Mouse (Mus musculus): ENCODE measurements around the gene Clrn1. TPM values are rescaled to one million over a fixed set of nuclear protein-coding genes. Genes with fewer than 3 reads are reported as not detected.

Gene Clrn1
- polyA plus RNA-seq, 1 experiment from 2014 or later, result 0.22 TPM

DNA sequence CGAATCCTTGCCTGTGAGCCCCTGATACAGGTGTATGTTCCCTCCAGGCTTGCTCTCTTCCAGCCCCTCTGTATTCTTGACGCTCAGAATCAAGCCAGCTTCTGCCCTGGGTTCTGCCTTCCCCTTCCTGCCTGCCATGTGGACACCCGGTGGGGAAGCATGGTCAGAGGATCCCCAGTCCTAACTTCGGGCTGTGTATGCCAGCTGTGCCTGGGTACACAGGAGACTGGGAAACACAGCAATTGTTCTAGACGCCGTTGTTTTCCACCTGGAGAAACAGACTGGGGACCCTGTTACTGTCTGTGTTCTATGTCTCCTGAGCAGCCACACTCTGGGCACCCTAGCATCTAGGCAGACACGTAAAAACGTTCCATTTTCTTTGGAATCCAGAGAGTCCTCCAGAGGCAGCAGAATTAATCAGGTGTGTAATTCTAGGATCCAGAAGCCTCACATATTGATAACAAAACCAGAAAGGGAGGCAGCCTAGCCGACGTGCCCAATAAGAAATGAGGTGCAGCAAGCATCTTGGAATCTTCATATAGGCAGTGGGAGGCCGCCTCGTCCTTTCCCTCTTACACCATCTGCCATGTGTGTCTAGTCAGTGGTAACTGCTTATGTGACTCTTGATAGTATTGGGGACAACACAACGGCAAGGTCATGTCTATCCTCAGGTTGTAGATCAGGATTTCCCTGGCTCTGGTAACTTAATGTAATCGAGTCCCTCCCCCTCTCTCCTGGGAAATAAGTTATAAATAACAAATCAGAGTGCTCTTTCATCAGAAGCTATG is 56.6 kb downstream of the Clrn1 start:
- Histone ChIP-seq H3K4me2 (no peak overlapping the region), H3K4me1 (no peaks in the 10 kb centered on the region), H3K9me3 (no peaks in the 10 kb centered on the region), H3K36me3 (no peaks in the 10 kb centered on the region), H3K27me3 (no peaks in the 10 kb centered on the region), H3K4me3 (no peak overlapping the region), H3K27ac (no peak overlapping the region), H3K9ac (no peak overlapping the region)
- no peak for ATAC-seq (ENCODE audit: insufficient number of reproducible peaks, low FRiP score, low TSS enrichment, low read depth)
- 79% methylated on average over 14 of the region's 14 CpGs for WGBS

- H3K9me3 ChIP-seq, result no peaks in the 10 kb centered on the region
- H3K27me3 ChIP-seq, result no peaks in the 10 kb centered on the region
- no peak overlapping the region for H3K4me3 ChIP-seq
- no peak overlapping the region for H3K4me2 ChIP-seq
- no peak overlapping the region for H3K27ac ChIP-seq
- WGBS, result 66% methylated on average over 4 of the region's 4 CpGs
- H3K36me3 ChIP-seq, result no peaks in the 10 kb centered on the region
- H3K9ac ChIP-seq, result no peak overlapping the region
- no peaks in the 10 kb centered on the region for H3K4me1 ChIP-seq
- no peak for ATAC-seq (ENCODE audit: insufficient number of reproducible peaks, low FRiP score, low TSS enrichment, low read depth)
Measured at GRCm38 (mm10) chr3:58826266-58826665, 58.9 kb downstream of the Clrn1 start.

DNA sequence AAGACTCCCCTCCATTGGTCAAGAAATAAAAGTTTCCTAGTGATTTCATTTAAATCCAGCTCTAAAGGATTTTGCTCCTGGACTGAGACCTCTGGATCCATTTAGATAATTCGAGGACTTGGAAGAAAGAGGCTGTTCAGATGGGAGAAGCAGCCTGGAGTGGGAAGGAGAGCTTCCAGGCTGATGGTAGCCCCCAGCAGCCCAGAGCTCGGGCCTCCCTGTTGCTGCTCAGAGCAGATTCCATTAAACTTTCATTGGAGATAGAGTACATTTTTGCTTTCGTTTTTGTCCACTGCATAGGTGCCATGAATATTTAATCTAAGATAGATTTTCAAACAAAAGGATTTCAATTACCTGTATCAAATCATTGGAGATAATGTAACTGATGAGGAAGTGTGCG is 62.9 kb downstream of the Clrn1 start, which contains the start of gene Mindy4b-ps:
TSS of gene Mindy4b-ps (minus strand) at position 101 of the 400 bp plus-strand sequence.
- no peak within 1 kb of the TSS for H3K4me2 ChIP-seq
- no peaks in the 10 kb centered on the region for H3K4me1 ChIP-seq
- no peak within 1 kb of the TSS for H3K4me3 ChIP-seq
- H3K27me3 ChIP-seq, result no peaks in the 10 kb centered on the region
- no peak within 1 kb of the TSS for H3K9ac ChIP-seq
- ATAC-seq (ENCODE audit: insufficient number of reproducible peaks, low FRiP score, low TSS enrichment, low read depth), result no peak
- H3K27ac ChIP-seq, result no peak within 1 kb of the TSS
- H3K36me3 ChIP-seq, result no peaks in the 10 kb centered on the region
- no peaks in the 10 kb centered on the region for H3K9me3 ChIP-seq
- WGBS, result 55% methylated on average over 4 of the region's 4 CpGs

- no peaks in the 10 kb centered on the region for H3K36me3 ChIP-seq
- ATAC-seq (ENCODE audit: insufficient number of reproducible peaks, low FRiP score, low TSS enrichment, low read depth), result no peak
- no peaks in the 10 kb centered on the region for H3K9me3 ChIP-seq
- no peak overlapping the region for H3K9ac ChIP-seq
- H3K4me1 ChIP-seq, result no peaks in the 10 kb centered on the region
- no peak overlapping the region for H3K4me2 ChIP-seq
- no peak overlapping the region for H3K27ac ChIP-seq
- no peaks in the 10 kb centered on the region for H3K27me3 ChIP-seq
- WGBS, result 30% methylated on average over 6 of the region's 6 CpGs
- H3K4me3 ChIP-seq, result no peak overlapping the region
Measured at GRCm38 (mm10) chr3:58817337-58817736, 67.8 kb downstream of the Clrn1 start.

GRCm38 (mm10) chr3:58814191-58814590 is 70.9 kb downstream of the Clrn1 start:
- peaks cover 8% of the 10 kb centered on the region for H3K4me1 ChIP-seq

DNA sequence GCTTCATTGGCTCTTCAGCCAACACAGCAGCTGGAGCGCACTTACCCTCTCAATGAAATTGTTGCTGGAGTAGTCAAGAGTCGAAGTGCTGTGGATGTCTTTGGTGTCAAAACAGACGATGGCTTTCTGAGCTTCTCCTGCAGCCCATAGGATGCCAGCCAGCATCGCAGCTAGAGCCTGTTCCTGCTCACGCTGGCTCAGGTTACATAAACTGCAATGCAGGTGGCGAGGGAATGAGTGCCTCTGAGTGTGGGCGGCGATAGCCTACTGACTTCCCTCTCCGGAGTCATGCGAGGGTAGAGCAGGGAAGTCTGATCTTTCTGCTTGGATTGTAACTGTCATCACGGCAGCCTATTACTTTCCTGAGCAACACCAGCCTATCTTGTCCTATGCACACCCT is 74.8 kb downstream of the Clrn1 start:
- WGBS, result 24% methylated on average over 11 of the region's 11 CpGs
- Histone ChIP-seq H3K9ac (no peak overlapping the region), H3K27me3 (no peaks in the 10 kb centered on the region), H3K4me1 (peaks cover 9% of the 10 kb centered on the region), H3K27ac (no peak overlapping the region), H3K4me3 (no peak overlapping the region), H3K9me3 (no peaks in the 10 kb centered on the region), H3K36me3 (no peaks in the 10 kb centered on the region), H3K4me2 (no peak overlapping the region)
- no peak for ATAC-seq (ENCODE audit: insufficient number of reproducible peaks, low FRiP score, low TSS enrichment, low read depth)

More at GRCm38 (mm10) chr3:58814191-58814590, 70.9 kb downstream of the Clrn1 start:
- ATAC-seq (ENCODE audit: insufficient number of reproducible peaks, low FRiP score, low TSS enrichment, low read depth), result no peak
- 73% methylated on average over 3 of the region's 3 CpGs for WGBS
- no peak overlapping the region for H3K27ac ChIP-seq
- H3K4me3 ChIP-seq, result no peak overlapping the region
- H3K36me3 ChIP-seq, result no peaks in the 10 kb centered on the region
- H3K9me3 ChIP-seq, result no peaks in the 10 kb centered on the region
- H3K27me3 ChIP-seq, result no peaks in the 10 kb centered on the region
- H3K4me2 ChIP-seq, result no peak overlapping the region
- H3K9ac ChIP-seq, result no peak overlapping the region

- 39% methylated on average over 12 of the region's 12 CpGs for WGBS
- no peaks in the 10 kb centered on the region for H3K9me3 ChIP-seq
- H3K27ac ChIP-seq, result no peak overlapping the region
- no peak overlapping the region for H3K9ac ChIP-seq
- no peaks in the 10 kb centered on the region for H3K27me3 ChIP-seq
- ATAC-seq (ENCODE audit: insufficient number of reproducible peaks, low FRiP score, low TSS enrichment, low read depth), result no peak
- no peak overlapping the region for H3K4me2 ChIP-seq
- no peak overlapping the region for H3K4me3 ChIP-seq
- H3K36me3 ChIP-seq, result no peaks in the 10 kb centered on the region
- H3K4me1 ChIP-seq, result peaks cover 9% of the 10 kb centered on the region
Measured at GRCm38 (mm10) chr3:58809111-58809915, 75.8 kb downstream of the Clrn1 start.

- no peak for ATAC-seq (ENCODE audit: insufficient number of reproducible peaks, low FRiP score, low TSS enrichment, low read depth)
- Histone ChIP-seq H3K9me3 (no peaks in the 10 kb centered on the region), H3K4me3 (no peak overlapping the region), H3K36me3 (no peaks in the 10 kb centered on the region), H3K4me1 (peaks cover 9% of the 10 kb centered on the region), H3K27ac (no peak overlapping the region), H3K27me3 (no peaks in the 10 kb centered on the region), H3K4me2 (no peak overlapping the region), H3K9ac (no peak overlapping the region)
- WGBS, result 76% methylated on average over 5 of the region's 5 CpGs
Measured at GRCm38 (mm10) chr3:58808636-58809035, 76.5 kb downstream of the Clrn1 start.

GRCm38 (mm10) chr3:58804745-58805144 is 80.4 kb downstream of the Clrn1 start:
- Histone ChIP-seq H3K27me3 (no peaks in the 10 kb centered on the region), H3K4me3 (no peak overlapping the region), H3K4me1 (0 out of 2 replicates have a peak, but pooled peaks cover 2% of the 10 kb centered on the region), H3K9ac (no peak overlapping the region), H3K36me3 (no peaks in the 10 kb centered on the region), H3K4me2 (no peak overlapping the region), H3K27ac (no peak overlapping the region), H3K9me3 (no peaks in the 10 kb centered on the region)
- 84% methylated on average over 6 of the region's 6 CpGs for WGBS
- ATAC-seq (ENCODE audit: insufficient number of reproducible peaks, low FRiP score, low TSS enrichment, low read depth), result no peak

DNA sequence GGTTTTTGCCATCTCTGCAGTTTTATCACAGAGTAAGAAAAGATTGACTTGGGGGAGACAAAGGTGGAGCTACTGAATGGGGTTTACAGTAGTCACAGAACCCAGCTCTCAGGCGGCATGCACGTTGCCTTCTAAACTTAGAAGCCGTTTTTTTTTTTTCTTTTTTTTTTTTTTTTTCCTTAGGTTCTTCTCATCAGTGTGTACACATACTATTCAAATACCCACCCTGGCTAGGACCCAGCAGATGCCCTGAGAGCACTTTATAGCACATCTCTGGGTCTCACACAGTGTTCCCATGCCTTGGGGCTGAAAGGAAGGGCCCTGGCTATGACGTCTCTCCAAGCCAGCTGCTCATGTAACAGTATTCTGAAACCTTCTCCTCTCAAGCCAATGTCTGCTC is 86.5 kb downstream of the Clrn1 start:
- WGBS, result 59% methylated on average over 4 of the region's 4 CpGs

DNA sequence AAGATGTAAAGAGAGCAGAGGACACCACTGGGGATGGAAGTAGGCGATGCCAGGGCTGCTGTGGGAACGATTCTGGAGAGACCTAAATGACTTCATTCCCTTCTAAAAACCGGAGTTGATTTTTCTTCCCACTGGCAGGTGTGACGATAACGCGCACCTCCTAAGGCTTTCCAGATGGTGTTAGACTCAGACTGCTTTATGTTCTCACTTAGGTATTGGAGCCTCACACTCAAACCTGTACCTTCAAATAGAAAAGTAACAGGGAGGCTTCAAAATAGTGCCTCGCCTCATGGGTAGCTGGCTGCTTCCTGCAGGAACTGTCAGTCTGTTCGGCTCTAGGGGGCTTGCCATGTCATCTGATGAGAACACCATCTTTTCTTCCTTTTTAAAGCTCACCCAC is 86.9 kb downstream of the Clrn1 start:
- no peak overlapping the region for H3K4me2 ChIP-seq
- no peak overlapping the region for H3K27ac ChIP-seq
- WGBS, result 53% methylated on average over 8 of the region's 8 CpGs

More for the DNA sequence above, 86.5 kb downstream of the Clrn1 start:
- no peak for ATAC-seq (ENCODE audit: insufficient number of reproducible peaks, low FRiP score, low TSS enrichment, low read depth)
- Histone ChIP-seq H3K27ac (no peak overlapping the region), H3K4me2 (no peak overlapping the region), H3K4me3 (no peak overlapping the region), H3K9me3 (no peaks in the 10 kb centered on the region), H3K27me3 (no peaks in the 10 kb centered on the region), H3K9ac (no peak overlapping the region), H3K36me3 (no peaks in the 10 kb centered on the region), H3K4me1 (no peaks in the 10 kb centered on the region)

More for the DNA sequence above, 86.9 kb downstream of the Clrn1 start:
- Histone ChIP-seq H3K27me3 (no peaks in the 10 kb centered on the region), H3K4me3 (no peak overlapping the region), H3K9ac (no peak overlapping the region), H3K36me3 (no peaks in the 10 kb centered on the region), H3K9me3 (no peaks in the 10 kb centered on the region), H3K4me1 (no peaks in the 10 kb centered on the region)
- no peak for ATAC-seq (ENCODE audit: insufficient number of reproducible peaks, low FRiP score, low TSS enrichment, low read depth)

Measured in limb, embryonic 15.5 days (tissue).